Mouse (Mus musculus): ENCODE data around the gene Lrrc51.

DNA sequence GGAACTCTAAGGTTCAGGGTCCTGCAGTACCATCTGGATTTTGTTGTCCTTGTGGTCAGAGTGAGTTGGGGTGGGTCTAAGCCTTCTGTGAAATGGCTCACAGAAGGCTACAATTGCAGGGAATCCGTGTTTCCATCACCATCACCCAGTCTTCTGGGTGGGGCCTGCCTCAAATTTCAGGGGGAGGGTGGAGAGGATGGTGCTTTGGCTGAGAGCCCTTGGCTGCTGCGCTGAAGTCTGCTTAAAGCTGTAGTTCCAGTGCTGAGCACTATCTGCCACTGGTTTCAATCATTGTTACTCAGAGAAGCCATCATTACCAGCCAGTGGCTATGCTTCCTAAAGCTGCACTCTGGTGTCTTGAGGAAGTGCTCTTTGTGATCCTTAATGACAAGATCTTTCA is 40.8 kb upstream of the Lrrc51 start:
- TF ChIP-seq CTCF (IDR thresholded peaks at IDR 0.05) (peak; percentile 13; the same call in 1 of the 2 replicates), POLR2A (IDR thresholded peaks at IDR 0.05; ENCODE audit: insufficient read depth, low read depth, low read length) (no peak), EP300 (IDR thresholded peaks at IDR 0.05; ENCODE audit: insufficient read depth, low read depth, low read length) (no peak)
